Mouse (Mus musculus): ENCODE data around the gene Nprl3.
A peak's percentile ranks its signal among the peaks of the same experiment; 100 is the strongest.

Gene Nprl3

GRCm38 (mm10) chr11:32244617-32245016, 22.9 kb downstream of the Nprl3 start:
- no peak for DNase-seq (ENCODE audit: low spot score)

- no peak for DNase-seq (ENCODE audit: low spot score)
Observed at GRCm38 (mm10) chr11:32244064-32244463, 23.4 kb downstream of the Nprl3 start.

GRCm38 (mm10) chr11:32243205-32243955, 24.1 kb downstream of the Nprl3 start:
- DNase-seq (ENCODE audit: low spot score): peak; percentile 30

GRCm38 (mm10) chr11:32242209-32242608, 25.3 kb downstream of the Nprl3 start:
- no peak for DNase-seq (ENCODE audit: low spot score)

GRCm38 (mm10) chr11:32241391-32241790, 26.1 kb downstream of the Nprl3 start:
- DNase-seq (ENCODE audit: low spot score): no peak

- no peak for DNase-seq (ENCODE audit: low spot score)
Observed at GRCm38 (mm10) chr11:32238093-32238860, 29.2 kb downstream of the Nprl3 start.

GRCm38 (mm10) chr11:32237411-32237795, 30.1 kb downstream of the Nprl3 start:
- DNase-seq (ENCODE audit: low spot score): no peak

- no peak for DNase-seq (ENCODE audit: low spot score)
Observed at GRCm38 (mm10) chr11:32236712-32237410, 30.6 kb downstream of the Nprl3 start.

- no peak for DNase-seq (ENCODE audit: low spot score)
Observed at GRCm38 (mm10) chr11:32236132-32236531, 31.4 kb downstream of the Nprl3 start.

GRCm38 (mm10) chr11:32235646-32236045, 31.9 kb downstream of the Nprl3 start:
- DNase-seq (ENCODE audit: low spot score): peak; percentile 75

GRCm38 (mm10) chr11:32234816-32235485, 32.6 kb downstream of the Nprl3 start:
- DNase-seq (ENCODE audit: low spot score): no peak

GRCm38 (mm10) chr11:32233895-32234294, 33.6 kb downstream of the Nprl3 start:
- no peak for DNase-seq (ENCODE audit: low spot score)

- no peak for DNase-seq (ENCODE audit: low spot score)
Observed at GRCm38 (mm10) chr11:32232848-32233247, 34.7 kb downstream of the Nprl3 start.

- DNase-seq (ENCODE audit: low spot score): no peak
Observed at GRCm38 (mm10) chr11:32231125-32231524, 36.4 kb downstream of the Nprl3 start.

GRCm38 (mm10) chr11:32230220-32230619, 37.3 kb downstream of the Nprl3 start:
- DNase-seq (ENCODE audit: low spot score): no peak

- no peak for DNase-seq (ENCODE audit: low spot score)
Observed at GRCm38 (mm10) chr11:32228292-32228845, 39.1 kb downstream of the Nprl3 start.

GRCm38 (mm10) chr11:32227555-32227954, 40.0 kb downstream of the Nprl3 start:
- DNase-seq (ENCODE audit: low spot score): no peak

- DNase-seq (ENCODE audit: low spot score): no peak
Observed at GRCm38 (mm10) chr11:32227041-32227440, 40.5 kb downstream of the Nprl3 start.

GRCm38 (mm10) chr11:32226124-32226871, 41.2 kb downstream of the Nprl3 start, which contains the start of gene Mpg:
Gene Mpg (plus strand): TSS chr11:32226505.
- peak; percentile 81 for DNase-seq (ENCODE audit: low spot score)

- no peak for DNase-seq (ENCODE audit: low spot score)
Observed at GRCm38 (mm10) chr11:32225222-32226104, 42.0 kb downstream of the Nprl3 start.

All from ovary, adult 18-20 months (tissue).